Mouse (Mus musculus): ENCODE data around the gene Tmem33.

Gene Tmem33

DNA sequence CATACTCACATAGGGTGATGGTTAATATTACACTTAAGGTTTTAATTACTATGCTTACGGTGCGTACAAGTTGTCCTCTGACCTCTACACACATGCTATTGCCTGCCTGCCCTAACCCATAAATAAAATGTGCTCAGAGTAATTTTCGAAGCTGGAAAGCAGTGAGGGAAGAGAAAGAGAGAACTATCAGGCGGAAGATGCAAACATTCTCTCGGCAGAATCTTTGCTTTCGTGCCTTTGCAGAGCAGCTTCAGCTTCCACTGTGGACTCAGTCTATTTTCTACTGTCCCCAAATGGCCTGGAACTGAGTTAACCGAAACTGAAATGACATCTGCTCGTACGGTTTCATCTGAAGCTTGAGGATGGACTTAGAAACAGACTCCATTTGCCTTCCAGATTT is 1.9 kb upstream of the Tmem33 start:
- DNase-seq (ENCODE audit: low spot score) = no peak

DNA sequence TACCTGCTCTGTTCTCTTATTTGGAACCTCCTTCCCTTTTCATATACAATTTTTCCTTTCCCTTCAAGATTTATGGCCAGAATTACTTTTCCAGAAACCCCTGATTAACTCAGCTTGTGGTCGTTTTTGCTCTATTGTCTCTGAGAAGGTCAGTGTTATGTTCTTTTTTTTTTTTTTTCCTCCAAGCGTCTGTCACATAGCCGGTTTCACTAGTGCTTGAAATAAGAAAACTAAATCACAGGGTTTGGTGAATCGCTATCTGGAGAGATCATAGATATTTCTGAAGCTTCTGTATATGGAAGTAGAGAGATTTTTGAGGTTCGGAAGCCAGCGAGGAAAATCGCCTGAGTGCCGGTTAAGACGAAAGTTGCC is 220 bp upstream of the Tmem33 start:
- no peak for DNase-seq (ENCODE audit: low spot score)

DNA sequence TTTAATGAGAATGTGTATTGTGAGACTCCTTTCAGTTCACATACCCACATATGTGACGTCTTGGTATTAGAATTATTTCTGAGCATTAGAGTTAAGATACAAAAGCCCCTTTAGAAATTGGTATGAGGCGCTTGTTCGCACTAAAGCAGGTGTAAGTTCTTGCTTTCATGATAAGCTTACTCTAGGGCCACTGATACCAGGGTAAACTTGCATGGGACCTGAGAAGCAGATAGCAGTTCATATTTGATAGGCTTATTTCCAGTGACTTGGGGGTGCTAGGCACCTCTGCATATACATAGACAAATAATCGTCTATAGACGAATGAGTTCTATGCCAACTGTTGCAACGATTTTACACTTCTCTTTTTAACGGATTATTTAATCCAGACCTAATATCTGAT is 2.6 kb downstream of the Tmem33 start:
- no peak for DNase-seq (ENCODE audit: low spot score)

DNA sequence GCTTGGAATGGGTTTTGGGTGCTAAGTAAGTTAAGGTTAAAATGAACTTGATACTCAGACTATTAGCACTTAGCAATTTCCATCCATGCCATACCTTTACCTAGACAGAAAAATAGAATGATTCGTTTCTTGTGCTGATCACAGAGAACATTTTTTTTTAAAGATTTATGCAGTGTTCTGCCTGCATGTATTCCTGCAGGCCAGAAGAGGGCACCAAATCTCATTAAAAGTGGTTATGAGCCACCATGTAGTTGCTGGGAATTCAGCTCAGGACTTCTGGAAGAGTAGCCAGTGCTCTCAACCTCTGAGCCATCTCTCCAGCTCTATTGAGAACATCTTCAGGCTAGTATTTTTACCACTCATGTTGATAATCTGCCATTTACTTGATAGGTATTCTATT is 5.7 kb downstream of the Tmem33 start:
- DNase-seq (ENCODE audit: low spot score) = no peak

DNA sequence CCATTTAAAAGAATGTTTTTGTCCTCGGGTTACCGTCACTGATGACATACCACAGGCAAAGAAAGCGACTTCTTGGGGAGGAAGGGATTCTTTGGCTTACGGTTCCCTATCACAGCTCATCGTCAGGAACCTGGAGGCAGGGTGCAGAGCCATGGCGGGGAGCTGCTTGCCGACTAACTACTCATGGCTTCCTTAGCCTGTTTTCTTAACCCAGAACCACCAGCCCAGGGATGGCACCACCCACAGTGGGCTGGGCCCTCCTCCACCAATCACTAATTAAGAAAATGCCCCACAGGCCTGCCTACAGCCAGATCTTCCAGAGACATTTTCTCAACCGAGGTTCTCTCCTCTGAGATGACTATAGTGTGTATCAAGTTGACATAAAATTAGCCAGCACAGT is 8.9 kb downstream of the Tmem33 start:
- peak; percentile 35 for DNase-seq (ENCODE audit: low spot score)

DNA sequence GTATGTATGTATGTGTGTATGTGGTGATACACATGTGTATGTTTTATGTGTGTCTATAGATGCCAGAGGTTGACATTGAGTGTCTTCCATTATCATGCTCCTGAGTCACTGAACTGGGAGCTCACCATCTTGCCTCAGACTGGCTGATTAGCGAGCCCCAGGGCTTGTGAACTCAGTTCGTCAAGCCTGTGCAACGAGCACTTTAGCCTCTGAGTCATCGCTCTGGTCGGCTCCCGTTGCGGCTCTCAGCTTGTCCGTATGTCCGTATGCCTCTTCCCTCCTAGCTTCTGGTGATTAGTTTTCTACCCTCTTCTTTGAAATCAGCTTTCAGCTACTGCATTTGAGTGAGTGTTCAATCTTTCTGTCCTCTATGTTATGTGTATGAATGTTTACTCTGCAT is 19.0 kb downstream of the Tmem33 start:
- no peak for DNase-seq (ENCODE audit: low spot score)

DNA sequence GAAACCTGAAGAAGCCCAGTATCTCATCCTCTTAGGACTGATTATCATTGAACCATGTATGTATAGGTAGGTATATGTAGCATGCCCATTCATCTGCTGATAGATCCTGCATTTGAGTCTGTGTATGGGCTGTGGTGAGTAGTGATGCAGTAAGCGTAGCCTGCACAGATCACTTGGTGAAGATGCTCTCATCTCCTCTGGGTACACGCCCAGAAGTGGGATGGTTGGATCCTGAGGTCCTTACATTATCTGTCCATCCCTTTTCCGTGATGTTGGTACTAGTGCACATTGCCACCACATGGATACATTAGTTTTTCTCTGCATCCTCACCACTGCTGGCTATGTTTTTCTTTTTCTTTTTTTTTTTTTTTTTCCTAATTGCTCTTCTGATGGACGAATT is 19.5 kb downstream of the Tmem33 start:
- DNase-seq (ENCODE audit: low spot score) = no peak

DNA sequence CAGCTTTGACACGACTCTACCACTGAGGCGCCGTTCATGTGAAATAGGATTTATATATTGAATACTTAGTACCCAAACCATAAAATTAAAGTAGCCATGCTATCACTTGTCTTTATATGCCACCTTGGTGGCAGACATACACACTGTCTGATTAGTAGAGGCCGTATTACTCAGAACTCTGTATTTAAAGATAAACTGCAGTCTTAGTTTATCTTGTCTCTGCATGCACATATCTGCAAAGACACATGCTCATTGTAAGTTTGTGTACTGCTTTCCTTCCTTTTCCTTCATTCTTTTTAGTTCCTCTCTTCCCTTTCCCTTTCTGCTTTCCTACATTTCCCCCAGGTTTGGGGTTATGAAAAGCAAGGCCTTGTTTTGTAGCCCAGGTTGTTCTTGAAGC is 20.0 kb downstream of the Tmem33 start:
- DNase-seq (ENCODE audit: low spot score) = peak; percentile 27

DNA sequence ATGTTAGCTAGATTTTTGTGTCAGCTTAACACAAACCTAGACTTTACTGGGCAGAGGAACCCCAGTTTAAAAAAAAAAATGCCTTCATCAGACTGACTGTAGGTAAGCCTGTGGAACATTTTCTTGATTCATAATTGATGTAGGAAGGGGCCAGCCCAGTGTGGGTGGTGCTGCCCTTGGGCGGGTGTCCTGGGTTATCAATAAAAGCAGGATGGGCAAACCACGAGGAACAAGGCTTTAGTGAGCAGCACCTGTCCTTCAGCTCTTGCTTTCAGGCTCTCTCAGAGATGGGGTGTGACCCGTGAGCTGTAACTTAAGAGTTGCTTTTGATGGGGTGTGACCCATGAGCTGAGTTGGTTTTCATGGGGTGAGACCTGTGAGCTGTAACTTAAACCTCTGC is 34.7 kb downstream of the Tmem33 start:
- DNase-seq (ENCODE audit: low spot score) = no peak

DNA sequence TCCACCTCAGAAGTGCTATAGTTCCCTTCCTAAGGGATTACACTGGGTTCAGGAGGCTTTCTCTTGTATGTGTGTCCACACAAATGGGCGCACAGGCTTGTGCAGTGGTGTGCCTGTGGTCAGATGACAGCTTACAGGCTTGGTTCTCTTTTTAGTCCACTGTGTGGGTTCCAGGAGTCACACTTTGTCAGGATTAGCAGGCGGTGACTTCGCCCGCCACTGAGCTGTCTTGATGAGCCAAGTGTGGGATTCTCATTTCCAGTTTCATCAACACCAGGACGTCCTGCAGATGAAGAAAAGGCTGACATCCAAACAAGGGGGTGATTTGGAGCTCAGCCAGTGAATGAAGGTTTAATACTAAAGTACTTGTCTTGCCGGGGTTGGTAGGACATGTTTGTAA is 35.3 kb downstream of the Tmem33 start:
- DNase-seq (ENCODE audit: low spot score) = no peak

DNA sequence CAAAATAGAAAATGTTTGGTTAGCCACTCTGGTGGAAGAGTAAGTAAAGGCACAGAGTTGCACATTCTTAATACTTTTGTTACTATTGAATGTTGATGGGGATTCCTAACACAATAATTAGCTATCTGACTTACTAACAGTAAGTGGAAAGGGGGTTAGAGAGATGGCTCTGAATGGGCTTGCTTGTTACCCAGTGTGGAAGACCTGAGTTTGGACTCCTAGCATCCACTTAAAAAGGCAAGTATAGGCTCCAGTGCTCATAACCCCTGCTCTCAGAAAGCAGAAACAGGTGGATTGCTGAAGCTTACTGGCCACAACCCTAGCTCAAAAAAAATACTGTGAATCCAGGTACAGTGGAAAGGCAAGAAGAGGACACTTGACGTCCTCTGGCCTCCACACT is 35.8 kb downstream of the Tmem33 start:
- no peak for DNase-seq (ENCODE audit: low spot score)

DNA sequence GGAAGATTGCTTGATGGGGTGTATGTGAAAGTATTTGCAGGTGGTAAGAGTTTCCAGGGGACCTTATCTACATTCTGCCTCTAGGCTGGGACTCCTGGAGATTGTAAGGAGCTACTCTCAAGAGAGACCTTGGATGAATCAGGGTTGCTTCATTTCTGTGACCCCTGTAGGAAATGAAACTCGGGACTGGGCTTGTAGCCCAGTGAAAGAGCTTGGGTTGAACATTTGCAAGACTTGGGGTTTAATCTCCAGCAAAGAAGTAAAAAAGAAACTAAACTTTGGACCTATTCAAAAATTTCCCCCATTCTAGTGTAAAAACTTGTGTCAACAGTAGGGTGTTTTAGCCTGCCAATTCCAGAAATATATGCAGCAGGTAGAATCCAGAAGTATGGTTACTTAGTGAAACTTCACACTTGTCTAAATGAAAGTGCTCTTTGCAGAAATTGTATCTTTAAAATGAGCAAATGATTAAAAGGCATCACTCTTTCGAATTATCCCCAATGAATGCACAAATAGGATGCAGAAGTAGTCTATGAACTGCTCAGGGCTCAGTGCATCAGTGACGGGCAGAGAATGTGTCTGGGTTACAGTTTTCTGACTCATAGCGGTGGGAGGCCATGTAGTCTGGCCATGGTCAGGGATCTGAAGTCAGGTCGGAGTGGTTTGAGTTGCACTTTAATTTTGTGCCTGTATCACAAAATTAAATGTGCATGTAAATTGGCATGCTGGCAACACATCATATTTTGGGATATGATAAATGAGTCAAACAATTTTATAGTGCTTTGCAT is 36.9 kb downstream of the Tmem33 start:
- DNase-seq (ENCODE audit: low spot score) = no peak

DNA sequence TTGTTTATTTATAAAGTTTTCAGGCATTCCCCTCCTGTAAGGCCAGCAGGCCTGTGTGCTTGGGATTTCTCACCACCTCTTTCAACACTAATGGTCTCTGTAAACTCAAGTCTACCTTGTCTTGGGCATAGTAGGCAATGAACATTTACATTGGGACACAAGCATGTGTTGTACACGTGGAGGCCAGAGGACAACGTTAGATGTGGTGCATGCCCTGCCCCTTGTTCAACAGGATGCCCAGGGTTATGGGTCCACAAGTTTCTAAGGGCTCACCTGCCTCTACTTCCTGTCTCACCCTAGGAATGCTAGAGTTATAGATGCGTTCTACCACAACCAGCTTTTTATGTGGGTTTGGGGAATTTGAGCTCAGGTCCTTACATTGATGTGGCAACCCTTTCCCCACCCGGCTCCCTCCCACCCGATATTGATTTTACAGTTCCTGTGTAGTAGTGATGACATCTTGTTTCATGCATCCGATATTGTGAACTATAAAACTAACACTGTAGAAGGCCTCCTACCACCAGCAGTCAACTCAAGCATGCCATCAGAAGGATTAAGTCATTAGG is 39.6 kb downstream of the Tmem33 start:
- no peak for DNase-seq (ENCODE audit: low spot score)

DNA sequence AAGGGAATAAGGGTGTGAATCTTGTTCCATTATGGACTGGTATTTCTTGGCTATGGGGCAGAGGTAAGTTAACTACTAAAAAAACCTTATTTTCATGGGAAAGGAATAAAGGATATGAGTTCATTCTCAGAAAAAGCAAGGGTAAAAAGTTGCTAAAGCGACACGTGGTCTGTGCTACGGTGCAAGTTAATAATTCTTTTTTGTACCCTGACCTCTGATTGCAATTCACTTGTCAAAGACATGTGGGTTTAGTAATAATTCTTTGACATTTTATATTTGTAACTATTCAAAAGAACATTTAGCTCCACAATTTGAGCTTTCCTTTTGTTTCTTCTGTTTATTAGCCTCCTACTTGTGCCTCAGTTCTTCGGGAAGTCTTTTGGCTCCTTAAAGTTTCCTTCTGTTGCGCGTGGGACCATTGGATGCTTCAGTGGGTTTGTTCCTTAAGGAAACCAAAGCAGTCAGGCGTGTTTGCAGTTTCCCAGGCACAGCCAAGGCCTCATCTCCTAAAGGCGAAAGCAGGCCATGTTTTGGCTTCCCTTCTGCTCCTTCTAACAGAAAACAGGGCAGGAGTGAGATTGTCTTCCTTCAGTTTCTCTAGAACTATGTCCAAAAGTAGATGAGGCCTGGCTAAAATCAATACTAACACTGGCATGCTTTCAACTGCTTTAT is 40.7 kb downstream of the Tmem33 start:
- no peak for DNase-seq (ENCODE audit: low spot score)

DNA sequence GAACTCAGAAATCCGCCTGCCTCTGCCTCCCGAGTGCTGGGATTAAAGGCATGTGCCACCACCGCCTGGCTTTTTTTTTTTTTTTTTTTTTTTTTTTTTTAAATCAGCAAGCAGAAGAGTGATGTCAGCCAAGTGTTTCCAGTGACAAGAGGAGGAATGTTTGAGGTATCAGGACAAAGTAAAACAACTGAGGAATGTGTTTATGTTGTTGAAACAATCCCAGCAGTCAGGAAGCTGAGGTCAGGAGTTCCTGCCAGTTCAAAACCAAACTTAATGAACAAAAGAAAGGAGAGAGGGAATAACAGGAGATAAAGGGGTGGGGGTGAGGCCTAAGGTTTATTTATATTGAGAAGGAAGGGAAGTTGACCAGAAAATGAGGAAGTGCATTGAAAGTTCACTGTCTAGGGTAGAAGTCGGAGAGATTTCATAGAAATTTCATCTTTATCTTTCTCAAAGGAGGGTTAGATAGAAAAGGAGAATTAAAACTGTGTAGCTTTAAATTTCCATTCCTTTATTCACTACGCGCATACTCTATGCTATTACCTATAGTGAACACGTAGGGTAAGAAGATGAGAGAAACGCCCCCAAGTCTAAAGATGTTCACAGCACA is 41.5 kb downstream of the Tmem33 start:
- no peak for DNase-seq (ENCODE audit: low spot score)

DNA sequence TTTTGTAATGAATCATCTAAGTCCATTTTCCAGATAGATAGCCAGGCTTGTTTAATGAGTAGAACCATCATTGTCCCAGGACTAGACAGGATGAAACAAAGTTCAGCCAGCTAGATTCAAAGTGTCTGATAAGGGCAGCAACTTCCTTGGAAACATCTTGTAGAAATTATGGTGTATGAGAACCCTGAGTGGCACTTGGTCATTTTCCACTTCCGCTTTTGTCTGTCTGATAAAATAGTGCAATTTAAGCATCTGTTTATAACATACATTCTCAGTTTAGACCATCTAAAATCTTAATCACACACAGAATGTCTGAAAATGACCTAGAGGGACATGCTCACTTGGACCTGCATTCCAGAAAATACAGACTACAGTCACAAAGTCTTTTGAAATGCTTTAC is 43.5 kb downstream of the Tmem33 start:
- no peak for DNase-seq (ENCODE audit: low spot score)

DNA sequence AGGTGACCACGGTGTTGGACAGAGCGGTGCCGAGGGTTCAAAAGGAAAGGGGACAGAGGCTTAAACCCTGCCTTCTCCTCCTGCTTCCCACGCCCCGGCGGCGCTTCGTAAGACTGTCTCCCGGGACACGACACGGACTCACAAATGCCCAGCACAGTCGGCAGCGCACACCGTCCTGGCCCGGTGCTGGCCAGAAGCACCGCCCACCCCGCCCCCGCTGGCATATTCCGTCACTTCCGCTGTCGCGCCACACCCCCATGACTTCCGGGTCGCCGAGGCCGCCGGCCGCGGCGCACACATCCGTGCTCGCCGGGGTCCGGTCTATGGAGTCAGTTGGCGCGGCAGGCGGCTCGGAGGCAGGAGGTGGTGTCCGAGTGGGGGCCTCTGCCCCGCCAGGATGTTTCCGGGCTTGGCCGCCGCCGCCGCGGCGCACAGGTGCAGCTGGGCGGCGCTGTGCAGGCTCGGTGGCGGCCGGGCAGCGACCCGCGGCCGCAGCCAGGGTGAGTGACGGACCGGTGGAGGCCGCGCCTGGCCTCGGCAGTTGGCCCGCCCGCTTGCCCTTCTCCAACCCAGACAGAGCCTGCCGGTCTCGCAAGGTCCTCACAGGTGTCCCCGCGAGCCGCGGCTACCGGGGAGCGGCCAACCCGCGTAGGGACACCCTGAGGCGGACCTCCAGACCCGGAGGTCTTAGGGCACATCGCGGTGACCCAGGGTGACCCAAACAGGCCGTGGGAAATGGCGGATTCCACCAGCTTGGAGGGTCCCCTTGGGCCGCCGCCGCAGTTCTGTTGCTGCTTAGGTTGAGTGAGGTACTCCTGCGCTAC is 46.5 kb downstream of the Tmem33 start, which contains the start of gene Slc30a9:
Slc30a9 (plus strand) TSS at position 258 of the 824 bp plus-strand sequence.
- peak; percentile 88 for DNase-seq (ENCODE audit: low spot score)

DNA sequence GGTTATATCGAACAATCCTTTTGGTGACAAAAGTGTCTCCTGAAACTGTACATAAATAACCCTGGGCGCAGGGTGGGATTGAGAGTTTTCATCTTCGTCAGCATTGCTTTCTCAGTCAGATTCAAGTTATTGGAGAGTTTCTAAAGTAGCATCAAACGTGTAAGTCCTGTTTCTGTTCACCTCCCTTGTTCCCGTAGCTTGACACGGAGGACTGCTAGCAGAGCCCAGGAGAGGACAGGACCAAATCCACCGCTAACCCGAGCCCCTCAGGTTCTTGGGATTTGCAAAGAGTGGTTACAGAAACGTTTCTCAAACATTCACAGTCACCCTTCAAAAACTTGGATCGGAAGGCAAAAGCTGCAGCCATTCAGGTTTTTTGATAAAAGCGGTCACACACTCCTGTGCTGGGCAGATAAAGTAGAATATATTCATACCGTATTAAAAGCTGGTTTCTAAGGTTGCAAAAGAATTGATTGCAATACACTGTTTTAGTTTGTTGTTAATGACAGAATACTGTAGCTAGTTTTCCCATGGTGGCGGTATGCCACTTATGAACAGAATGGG is 47.4 kb downstream of the Tmem33 start:
- DNase-seq (ENCODE audit: low spot score) = peak; percentile 58

DNA sequence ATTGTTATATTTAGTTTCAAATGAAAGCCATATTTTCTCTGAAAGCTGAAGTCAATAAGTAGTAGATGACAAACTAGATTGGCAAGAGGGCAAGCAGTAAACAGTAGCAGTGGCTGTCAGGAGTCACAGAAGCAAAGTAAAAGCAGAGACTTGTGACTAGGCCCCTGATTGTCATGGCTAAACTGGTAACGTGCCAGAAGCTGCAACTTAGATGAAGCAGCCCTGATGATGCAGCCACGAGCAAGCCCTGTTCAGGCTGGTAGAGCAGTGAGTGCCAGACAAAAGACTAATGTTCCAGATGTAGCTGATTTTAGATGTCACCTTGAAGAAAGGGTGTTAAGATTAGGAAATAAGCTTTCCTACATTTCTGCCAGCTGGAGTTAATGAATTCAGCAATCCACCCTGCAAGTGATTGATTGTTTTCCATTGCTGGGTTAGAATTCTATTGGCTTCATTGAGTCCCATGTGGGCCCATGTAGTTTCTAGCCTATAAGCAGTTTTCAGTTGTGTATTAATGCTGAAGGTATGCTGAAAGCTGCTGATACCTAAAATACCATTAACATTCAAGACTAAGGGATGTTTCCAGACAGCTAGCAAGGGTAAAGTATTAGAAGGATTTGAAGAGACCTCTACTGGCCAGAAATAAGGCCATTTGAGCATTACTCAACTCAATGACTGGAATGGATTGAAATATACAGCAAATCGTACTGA is 51.6 kb downstream of the Tmem33 start:
- no peak for DNase-seq (ENCODE audit: low spot score)

DNA sequence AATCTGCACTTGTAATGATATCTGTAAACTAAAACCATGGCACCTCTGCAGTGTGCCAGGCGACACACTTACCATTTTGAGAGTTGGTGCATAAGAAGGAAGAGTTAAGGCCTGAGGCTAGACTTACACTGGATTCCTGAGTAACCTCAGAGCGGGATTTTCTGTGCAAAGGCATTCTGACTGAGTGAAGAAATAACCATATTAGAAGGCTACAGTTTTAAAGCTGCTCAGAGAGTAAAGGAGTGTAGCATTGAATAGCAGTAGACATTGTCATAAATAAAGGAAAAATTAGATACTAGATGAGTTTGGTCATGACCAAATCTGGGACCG is 52.1 kb downstream of the Tmem33 start:
- DNase-seq (ENCODE audit: low spot score) = no peak

DNA sequence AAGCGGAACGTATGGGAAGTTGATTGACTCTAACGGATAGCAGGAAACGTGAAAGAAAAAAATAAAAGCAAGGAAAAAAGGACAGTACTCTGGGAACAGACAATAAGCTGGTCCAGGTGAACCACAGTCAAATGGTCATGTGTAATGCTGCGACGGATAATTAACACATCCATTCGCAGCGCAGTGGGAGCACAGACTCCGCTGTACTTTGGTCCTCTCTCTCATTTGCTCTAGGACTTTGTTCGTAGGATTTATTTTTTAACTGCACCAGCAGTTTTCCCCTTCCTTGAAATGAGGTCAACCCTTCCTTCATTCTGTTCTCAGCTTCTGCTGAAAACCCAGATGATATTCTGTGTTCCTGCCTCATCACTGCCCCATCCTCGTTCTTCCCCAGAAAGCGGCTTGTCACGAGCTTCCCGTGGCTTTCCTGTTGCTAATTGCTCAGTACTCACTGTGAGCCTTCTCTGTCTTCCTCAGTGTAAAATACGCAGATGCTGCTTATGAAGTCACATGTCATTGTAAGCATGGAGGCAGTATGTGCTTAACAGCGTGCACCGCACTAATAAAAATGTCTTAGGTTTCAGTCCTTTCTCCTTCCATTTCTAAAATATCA is 61.4 kb downstream of the Tmem33 start:
- DNase-seq (ENCODE audit: low spot score) = no peak

Data from spleen, adult 12 weeks (tissue).